Mouse (Mus musculus): ENCODE measurements around the gene Pogz. TPM values are rescaled to one million over a fixed set of nuclear protein-coding genes. Genes with fewer than 3 reads are reported as not detected.
A peak's percentile ranks its signal among the peaks of the same experiment; 100 is the strongest.

Pogz gene
- 6.3 and 6.8 TPM in 2 replicates for total RNA-seq (2014; rRNA removed)
- 6.4 and 9.9 TPM in 2 replicates for polyA plus RNA-seq (2012; rRNA removed)

GRCm38 (mm10) chr3:94837183-94837890 lies at the start of gene Pogz:
TSS of gene Pogz (plus strand) at chr3:94837567.
- Histone ChIP-seq H3K27ac (replicated peaks; ENCODE audit: insufficient read depth, low read depth, low read length) (peak within 1 kb of the TSS; percentile 80), H3K36me3 (ENCODE audit: control insufficient read depth, insufficient read depth, low read length) (no peaks in the 10 kb centered on the region), H3K4me3 (ENCODE audit: insufficient read depth, low read depth, low read length) (peak within 1 kb of the TSS; percentile 70), H3K4me1 (ENCODE audit: control insufficient read depth, insufficient read depth, low read length) (peaks cover 13% of the 10 kb centered on the region), H3K79me2 (ENCODE audit: control insufficient read depth, insufficient read depth, low read length) (peaks cover 16% of the 10 kb centered on the region), H3K9ac (ENCODE audit: low read depth, low read length) (peak within 1 kb of the TSS; percentile 89), H3K27me3 (ENCODE audit: control insufficient read depth, insufficient read depth, low read length) (no peaks in the 10 kb centered on the region)
- under 1% methylated on average over 53 of the region's 57 CpGs for WGBS
- DNase-seq (ENCODE audit: extremely low read depth, low read depth, low spot score) = peak; percentile 93
- TF ChIP-seq POLR2A (IDR thresholded peaks at IDR 0.05; ENCODE audit: extremely low read depth, insufficient read depth, low read length) = 0 out of 2 replicates have a peak, but pooled peaks have one; percentile 25
- TF ChIP-seq CTCF (IDR thresholded peaks at IDR 0.05; ENCODE audit: low read depth, low read length) = no peak

- TF ChIP-seq CTCF (IDR thresholded peaks at IDR 0.05; ENCODE audit: low read depth, low read length) (no peak), POLR2A (IDR thresholded peaks at IDR 0.05; ENCODE audit: extremely low read depth, insufficient read depth, low read length) (no peak)
- H3K79me2 ChIP-seq (ENCODE audit: control insufficient read depth, insufficient read depth, low read length) = no peaks in the 10 kb centered on the region
- no peak overlapping the region for H3K9ac ChIP-seq (ENCODE audit: low read depth, low read length)
- H3K4me1 ChIP-seq (ENCODE audit: control insufficient read depth, insufficient read depth, low read length) = peaks cover 13% of the 10 kb centered on the region
- H3K27ac ChIP-seq (replicated peaks; ENCODE audit: insufficient read depth, low read depth, low read length) = no peak overlapping the region
- no peak overlapping the region for H3K4me3 ChIP-seq (ENCODE audit: insufficient read depth, low read depth, low read length)
- H3K36me3 ChIP-seq (ENCODE audit: control insufficient read depth, insufficient read depth, low read length) = no peaks in the 10 kb centered on the region
- no peak for DNase-seq (ENCODE audit: extremely low read depth, low read depth, low spot score)
- WGBS = 97% methylated on average over 1 of the region's 1 CpGs
- H3K27me3 ChIP-seq (ENCODE audit: control insufficient read depth, insufficient read depth, low read length) = no peaks in the 10 kb centered on the region
Observed at GRCm38 (mm10) chr3:94789071-94789470, 48.3 kb upstream of the Pogz start.

- DNase-seq (ENCODE audit: extremely low read depth, low read depth, low spot score) = no peak
- Histone ChIP-seq H3K36me3 (ENCODE audit: control insufficient read depth, insufficient read depth, low read length) (no peaks in the 10 kb centered on the region), H3K79me2 (ENCODE audit: control insufficient read depth, insufficient read depth, low read length) (no peaks in the 10 kb centered on the region), H3K27me3 (ENCODE audit: control insufficient read depth, insufficient read depth, low read length) (no peaks in the 10 kb centered on the region), H3K27ac (replicated peaks; ENCODE audit: insufficient read depth, low read depth, low read length) (no peak overlapping the region), H3K4me3 (ENCODE audit: insufficient read depth, low read depth, low read length) (no peak overlapping the region), H3K4me1 (ENCODE audit: control insufficient read depth, insufficient read depth, low read length) (peaks cover 8% of the 10 kb centered on the region), H3K9ac (ENCODE audit: low read depth, low read length) (no peak overlapping the region)
- no peak for TF ChIP-seq POLR2A (IDR thresholded peaks at IDR 0.05; ENCODE audit: extremely low read depth, insufficient read depth, low read length)
- TF ChIP-seq CTCF (IDR thresholded peaks at IDR 0.05; ENCODE audit: low read depth, low read length) = no peak
- 71% methylated on average over 2 of the region's 2 CpGs for WGBS
Observed at GRCm38 (mm10) chr3:94789516-94789915, 47.9 kb upstream of the Pogz start.

- DNase-seq (ENCODE audit: extremely low read depth, low read depth, low spot score) = no peak
- TF ChIP-seq CTCF (IDR thresholded peaks at IDR 0.05; ENCODE audit: low read depth, low read length) (no peak), POLR2A (IDR thresholded peaks at IDR 0.05; ENCODE audit: extremely low read depth, insufficient read depth, low read length) (no peak)
- Histone ChIP-seq H3K4me1 (ENCODE audit: control insufficient read depth, insufficient read depth, low read length) (no peaks in the 10 kb centered on the region), H3K27ac (replicated peaks; ENCODE audit: insufficient read depth, low read depth, low read length) (no peak overlapping the region), H3K9ac (ENCODE audit: low read depth, low read length) (no peak overlapping the region), H3K79me2 (ENCODE audit: control insufficient read depth, insufficient read depth, low read length) (no peaks in the 10 kb centered on the region), H3K4me3 (ENCODE audit: insufficient read depth, low read depth, low read length) (no peak overlapping the region), H3K36me3 (ENCODE audit: control insufficient read depth, insufficient read depth, low read length) (no peaks in the 10 kb centered on the region), H3K27me3 (ENCODE audit: control insufficient read depth, insufficient read depth, low read length) (no peaks in the 10 kb centered on the region)
- WGBS = 80% methylated on average over 2 of the region's 2 CpGs
Observed at GRCm38 (mm10) chr3:94792258-94792657, 45.1 kb upstream of the Pogz start.

- no peaks in the 10 kb centered on the region for H3K4me1 ChIP-seq (ENCODE audit: control insufficient read depth, insufficient read depth, low read length)
- no peaks in the 10 kb centered on the region for H3K79me2 ChIP-seq (ENCODE audit: control insufficient read depth, insufficient read depth, low read length)
- 75% methylated on average over 2 of the region's 2 CpGs for WGBS
- no peak for DNase-seq (ENCODE audit: extremely low read depth, low read depth, low spot score)
- no peak overlapping the region for H3K9ac ChIP-seq (ENCODE audit: low read depth, low read length)
- no peaks in the 10 kb centered on the region for H3K36me3 ChIP-seq (ENCODE audit: control insufficient read depth, insufficient read depth, low read length)
- H3K27me3 ChIP-seq (ENCODE audit: control insufficient read depth, insufficient read depth, low read length) = no peaks in the 10 kb centered on the region
- TF ChIP-seq CTCF (IDR thresholded peaks at IDR 0.05; ENCODE audit: low read depth, low read length) = no peak
- no peak for TF ChIP-seq POLR2A (IDR thresholded peaks at IDR 0.05; ENCODE audit: extremely low read depth, insufficient read depth, low read length)
- H3K27ac ChIP-seq (replicated peaks; ENCODE audit: insufficient read depth, low read depth, low read length) = no peak overlapping the region
- no peak overlapping the region for H3K4me3 ChIP-seq (ENCODE audit: insufficient read depth, low read depth, low read length)
Observed at GRCm38 (mm10) chr3:94793672-94794071, 43.7 kb upstream of the Pogz start.

GRCm38 (mm10) chr3:94794359-94794758 lies 43.0 kb upstream of the Pogz start:
- DNase-seq (ENCODE audit: extremely low read depth, low read depth, low spot score) = no peak
- H3K27me3 ChIP-seq (ENCODE audit: control insufficient read depth, insufficient read depth, low read length) = no peaks in the 10 kb centered on the region
- H3K27ac ChIP-seq (replicated peaks; ENCODE audit: insufficient read depth, low read depth, low read length) = no peak overlapping the region
- TF ChIP-seq CTCF (IDR thresholded peaks at IDR 0.05; ENCODE audit: low read depth, low read length) (no peak), POLR2A (IDR thresholded peaks at IDR 0.05; ENCODE audit: extremely low read depth, insufficient read depth, low read length) (no peak)
- H3K36me3 ChIP-seq (ENCODE audit: control insufficient read depth, insufficient read depth, low read length) = no peaks in the 10 kb centered on the region
- WGBS = 97% methylated on average over 2 of the region's 2 CpGs
- H3K9ac ChIP-seq (ENCODE audit: low read depth, low read length) = no peak overlapping the region
- no peaks in the 10 kb centered on the region for H3K79me2 ChIP-seq (ENCODE audit: control insufficient read depth, insufficient read depth, low read length)
- no peak overlapping the region for H3K4me3 ChIP-seq (ENCODE audit: insufficient read depth, low read depth, low read length)
- H3K4me1 ChIP-seq (ENCODE audit: control insufficient read depth, insufficient read depth, low read length) = no peaks in the 10 kb centered on the region
